Mouse (Mus musculus): Measurements from ENCODE around the gene Cct3. TPM values are rescaled to one million over a fixed set of nuclear protein-coding genes. Genes with fewer than 3 reads are reported as not detected.

The Cct3 gene
- polyA plus RNA-seq, 1 experiment = 13.6 TPM

DNA sequence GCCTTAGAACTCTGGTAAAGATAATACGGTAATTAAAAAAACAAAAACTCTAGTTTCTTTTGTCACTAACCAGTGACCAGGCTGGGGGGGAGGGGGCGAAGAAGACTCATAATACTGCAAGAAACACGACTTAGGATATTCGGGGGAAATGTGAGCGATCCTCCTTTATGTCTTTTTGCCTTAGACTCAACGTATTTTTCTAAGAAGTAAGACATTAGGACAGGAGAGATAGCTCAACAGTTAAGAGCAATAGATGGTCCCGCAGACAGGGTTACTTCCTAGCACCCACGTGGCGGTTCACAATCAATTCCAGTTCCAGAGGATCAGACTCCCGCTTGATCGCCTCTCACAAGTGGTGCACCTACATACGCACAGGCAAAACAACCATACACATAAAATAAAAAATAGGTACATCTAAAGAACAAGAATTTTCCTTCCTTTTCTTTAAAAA, 781 bp upstream of the Cct3 start:
- TF ChIP-seq GATA1 (IDR thresholded peaks at IDR 0.05; ENCODE audit: low read length) = no peak

DNA sequence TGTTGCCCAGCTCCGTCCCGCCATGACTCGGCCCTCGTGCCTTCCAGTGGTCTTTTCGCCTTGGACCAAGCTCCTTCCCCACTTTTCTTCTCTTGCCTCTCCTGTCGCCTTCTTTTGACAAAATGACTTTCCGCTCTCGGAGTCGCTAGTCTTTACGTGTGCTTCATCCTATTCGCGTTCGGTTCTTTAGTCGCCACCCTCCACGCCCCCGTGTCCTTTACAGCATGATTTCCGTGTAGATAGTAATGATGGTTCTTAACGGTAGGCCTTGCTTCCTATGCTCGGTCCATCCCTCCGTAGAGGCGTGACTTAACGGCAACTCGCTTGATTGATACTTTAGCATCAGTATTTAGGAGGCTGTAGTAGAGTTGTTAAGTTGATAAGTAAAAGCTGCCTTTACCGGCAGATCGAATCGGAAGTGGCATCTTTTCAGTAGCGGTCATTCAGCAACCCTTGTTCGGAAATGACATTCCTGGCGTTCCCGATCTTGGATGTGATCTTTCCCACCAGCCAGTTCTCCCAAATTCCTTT, 470 bp downstream of the Cct3 start:
- TF ChIP-seq GATA1 (IDR thresholded peaks at IDR 0.05; ENCODE audit: low read length) = no peak

DNA sequence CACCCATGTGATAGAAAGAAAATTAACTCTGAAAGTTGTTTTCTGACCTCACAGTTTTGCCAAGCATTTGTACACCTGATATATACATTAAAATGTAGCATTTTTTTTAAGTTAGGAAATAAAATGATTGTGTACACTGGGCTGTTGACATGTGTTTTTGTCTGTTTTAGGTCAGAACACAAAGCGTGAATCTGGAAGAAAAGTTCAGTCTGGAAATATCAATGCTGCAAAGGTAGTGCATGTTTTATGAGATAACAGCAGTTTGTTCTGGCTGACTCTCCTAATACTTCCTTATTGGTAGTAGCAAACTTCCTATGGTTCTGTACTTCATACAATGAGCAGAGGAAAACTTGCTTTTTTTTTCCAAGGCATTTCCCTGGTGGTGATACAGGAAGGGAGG, 2.3 kb downstream of the Cct3 start:
- no peak for TF ChIP-seq GATA1 (IDR thresholded peaks at IDR 0.05; ENCODE audit: low read length)

DNA sequence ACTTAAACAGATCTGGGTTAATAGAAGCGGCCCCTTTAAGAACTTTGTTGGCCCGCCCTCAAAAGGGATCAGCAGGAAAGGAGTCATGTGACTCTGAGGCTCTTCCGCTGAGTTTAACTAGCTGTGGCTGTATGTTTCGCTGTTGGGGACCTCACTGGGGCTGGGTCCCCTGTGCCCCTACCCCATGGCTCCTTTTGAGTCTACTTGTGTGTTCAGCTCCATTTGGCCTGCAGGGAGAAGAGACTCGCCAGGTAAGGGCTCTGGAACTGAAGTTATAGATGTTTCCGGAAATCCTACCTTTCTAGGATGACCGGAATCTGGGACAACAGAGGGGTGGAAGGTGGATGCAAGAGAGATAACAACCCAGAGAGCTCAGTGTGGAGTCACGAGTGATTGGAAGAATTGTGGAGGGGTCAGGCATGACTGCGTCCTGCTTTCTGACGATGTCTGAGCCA, 28.1 kb downstream of the Cct3 start, which contains the start of gene Glmp:
Gene Glmp, plus strand, starts transcription at position 73 of the 455 bp plus-strand sequence.
- no peak for TF ChIP-seq GATA1 (IDR thresholded peaks at IDR 0.05; ENCODE audit: low read length)

DNA sequence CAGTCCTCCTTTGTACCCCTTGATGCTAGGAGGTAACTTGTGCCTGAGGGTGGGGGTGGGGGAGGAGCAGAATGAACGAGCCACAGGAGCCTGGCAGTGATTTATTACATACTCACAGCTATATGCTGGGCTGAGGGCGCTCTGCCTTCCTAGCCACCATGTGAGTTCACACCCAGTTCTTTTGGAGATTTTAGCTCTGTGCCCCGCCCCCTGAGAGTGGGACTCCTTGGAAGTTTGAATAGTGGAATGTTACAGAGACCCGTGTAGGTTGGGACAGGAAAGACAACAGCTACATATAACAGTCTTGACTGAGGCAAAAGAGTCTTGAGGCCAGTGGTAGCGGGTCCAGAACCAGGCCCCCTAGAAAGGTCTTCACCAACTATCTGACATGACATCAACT, 32.0 kb downstream of the Cct3 start:
- TF ChIP-seq GATA1 (IDR thresholded peaks at IDR 0.05; ENCODE audit: low read length) = no peak

DNA sequence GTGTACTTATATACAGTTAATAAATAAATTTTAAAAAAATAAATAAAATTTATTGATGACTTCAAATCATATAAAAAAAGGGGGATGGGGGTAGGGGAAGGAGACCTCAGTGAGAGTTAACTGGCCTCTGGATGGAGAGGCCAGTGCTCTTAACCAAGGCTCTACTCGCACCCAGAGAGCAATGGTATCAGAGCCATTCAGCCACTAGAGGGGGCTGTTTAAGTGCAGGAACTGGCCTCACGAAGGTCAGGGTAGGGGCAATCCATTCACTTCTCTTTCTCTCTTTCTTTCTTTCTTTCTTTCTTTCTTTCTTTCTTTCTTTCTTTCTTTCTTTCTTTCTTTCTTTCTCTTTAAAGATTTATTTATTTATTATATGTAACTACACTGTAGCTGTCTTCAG, 34.4 kb downstream of the Cct3 start:
- TF ChIP-seq GATA1 (IDR thresholded peaks at IDR 0.05; ENCODE audit: low read length) = no peak

DNA sequence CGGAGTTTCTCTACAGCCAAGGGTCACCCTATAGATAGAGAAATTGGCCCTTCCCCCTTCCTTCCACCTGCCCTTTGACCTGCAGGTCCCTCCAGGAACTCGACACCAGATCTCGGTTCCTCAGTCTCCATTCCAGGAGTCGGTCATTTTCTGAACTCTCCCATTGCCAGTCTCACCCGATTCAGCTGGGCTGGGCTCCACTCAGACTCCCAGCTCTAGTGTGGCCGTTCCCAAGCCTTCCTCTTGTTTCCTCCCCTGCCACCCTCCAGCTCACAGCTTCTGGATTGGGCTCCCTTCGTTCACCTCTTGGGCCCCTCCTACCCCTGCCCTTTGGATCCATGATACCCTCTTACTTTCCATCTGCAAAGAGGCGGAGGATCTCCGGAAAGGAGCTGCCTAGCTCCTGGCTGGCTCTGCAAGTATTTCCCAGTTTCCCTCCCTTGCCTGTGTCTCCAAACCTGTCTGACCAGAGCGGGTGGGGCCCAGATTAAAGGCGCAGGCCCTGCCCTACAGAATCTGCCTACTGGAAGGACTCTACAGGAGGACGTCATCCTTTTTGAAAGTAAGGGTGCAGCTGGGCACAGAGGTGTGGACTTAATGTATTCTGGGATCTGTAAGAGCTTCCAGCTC, 37.2 kb downstream of the Cct3 start:
- TF ChIP-seq GATA1 (IDR thresholded peaks at IDR 0.05; ENCODE audit: low read length) = no peak

DNA sequence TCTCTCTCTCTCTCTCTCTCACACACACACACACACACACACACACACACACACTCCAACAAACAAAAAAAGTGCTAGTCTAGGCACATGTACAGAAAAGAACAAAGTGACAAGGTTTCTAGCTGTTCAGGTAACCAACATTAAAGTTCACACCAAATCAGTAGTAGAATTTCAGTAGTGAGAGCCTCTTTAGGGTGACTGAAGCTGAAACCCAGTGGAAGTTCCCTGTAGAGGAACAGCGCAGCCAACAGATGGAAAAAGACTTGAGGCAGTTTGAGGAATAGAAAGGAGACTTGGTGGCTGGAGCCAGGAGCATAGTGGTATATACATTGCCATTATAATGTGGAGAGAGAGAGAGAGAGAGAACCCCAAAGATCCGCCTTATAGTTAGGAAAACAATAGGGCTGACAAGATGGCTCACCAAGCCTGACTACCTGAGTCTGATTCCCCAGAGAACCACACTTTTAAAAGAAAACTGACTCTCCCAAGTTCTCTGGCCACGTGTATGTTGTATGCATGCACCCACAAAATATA, 38.1 kb downstream of the Cct3 start:
- TF ChIP-seq GATA1 (IDR thresholded peaks at IDR 0.05; ENCODE audit: low read length) = no peak

DNA sequence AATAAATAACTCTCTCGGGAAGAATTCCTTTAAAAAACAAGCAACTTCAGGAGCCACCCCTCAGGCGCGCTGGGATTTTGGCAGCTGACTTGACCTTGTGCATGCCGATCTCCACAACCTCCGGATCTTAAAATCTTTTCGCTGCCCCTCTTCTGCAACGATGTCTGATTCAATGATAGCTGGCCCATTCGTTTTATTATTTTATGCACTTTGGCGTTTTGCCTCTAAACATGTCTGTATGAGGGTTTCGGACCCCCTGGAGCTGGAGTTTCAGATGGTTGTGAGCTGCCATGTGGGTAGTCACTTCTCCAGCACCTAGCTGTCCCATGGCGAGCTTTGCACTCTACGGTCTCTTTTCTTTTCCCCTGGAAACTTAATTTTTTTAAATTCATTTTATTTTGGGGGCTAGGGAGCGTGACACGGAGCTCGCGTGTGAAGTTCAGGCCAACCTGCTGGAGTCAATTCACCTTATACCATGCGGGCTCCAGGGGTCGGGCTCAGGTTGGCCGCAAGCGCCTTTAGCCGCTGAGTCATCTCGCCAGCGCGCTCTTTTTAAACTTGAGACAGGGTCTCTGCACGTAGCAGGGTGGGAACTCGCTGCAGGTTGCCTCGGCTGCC, 38.6 kb downstream of the Cct3 start:
- no peak for TF ChIP-seq GATA1 (IDR thresholded peaks at IDR 0.05; ENCODE audit: low read length)

DNA sequence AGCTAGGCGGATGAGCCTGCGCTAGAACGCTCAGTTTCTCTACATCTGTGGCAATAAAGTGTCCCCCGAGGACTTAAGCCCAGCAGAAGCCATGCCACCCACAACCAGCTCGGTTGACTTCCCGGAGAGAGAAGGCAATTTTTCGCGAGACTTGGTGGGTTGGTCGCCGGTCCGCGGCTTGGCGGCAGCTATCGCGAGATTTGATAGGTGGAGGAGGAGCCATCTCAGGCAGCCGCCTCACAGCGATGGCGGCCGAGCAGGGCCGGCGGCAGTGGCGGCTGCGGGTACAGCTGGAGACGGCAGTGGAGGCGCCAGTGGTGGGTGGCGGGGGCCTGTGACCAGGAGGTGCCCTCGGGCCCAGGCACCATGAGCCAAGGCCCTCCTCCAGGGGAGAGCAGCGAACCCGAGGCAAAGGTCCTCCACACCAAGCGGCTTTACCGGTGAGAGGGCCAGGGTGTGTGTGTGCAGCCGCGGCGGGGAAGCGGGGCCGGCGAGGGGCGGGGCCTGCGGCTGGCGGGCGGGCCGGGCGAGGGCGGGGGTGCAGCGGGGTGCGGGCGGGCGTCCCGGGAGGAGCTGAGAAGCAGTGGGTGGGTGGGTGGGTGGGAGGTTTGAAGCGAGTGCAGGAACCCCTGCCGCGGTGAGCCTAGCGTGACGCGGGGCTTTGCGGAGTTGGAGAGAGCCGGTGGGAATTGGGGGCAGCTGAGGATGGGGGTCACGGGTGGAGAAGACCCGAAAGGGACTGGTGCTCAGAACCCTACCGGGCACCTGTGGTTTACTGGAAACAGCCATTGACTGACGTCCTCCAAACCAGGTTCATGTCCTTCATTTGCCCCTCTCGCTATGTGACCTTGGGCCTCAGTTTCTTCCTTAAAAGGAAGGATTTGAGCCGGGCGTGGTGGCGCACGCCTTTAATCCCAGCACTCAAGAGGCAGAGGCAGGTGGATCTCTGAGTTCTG, 39.4 kb downstream of the Cct3 start, which contains the start of the genes Tmem79 and Smg5:
Gene Tmem79, minus strand, starts transcription at position 91 of the 956 bp plus-strand sequence.
Gene Smg5, plus strand, starts transcription at position 203 of the 956 bp plus-strand sequence.
- TF ChIP-seq GATA1 (IDR thresholded peaks at IDR 0.05; ENCODE audit: low read length) = no peak

DNA sequence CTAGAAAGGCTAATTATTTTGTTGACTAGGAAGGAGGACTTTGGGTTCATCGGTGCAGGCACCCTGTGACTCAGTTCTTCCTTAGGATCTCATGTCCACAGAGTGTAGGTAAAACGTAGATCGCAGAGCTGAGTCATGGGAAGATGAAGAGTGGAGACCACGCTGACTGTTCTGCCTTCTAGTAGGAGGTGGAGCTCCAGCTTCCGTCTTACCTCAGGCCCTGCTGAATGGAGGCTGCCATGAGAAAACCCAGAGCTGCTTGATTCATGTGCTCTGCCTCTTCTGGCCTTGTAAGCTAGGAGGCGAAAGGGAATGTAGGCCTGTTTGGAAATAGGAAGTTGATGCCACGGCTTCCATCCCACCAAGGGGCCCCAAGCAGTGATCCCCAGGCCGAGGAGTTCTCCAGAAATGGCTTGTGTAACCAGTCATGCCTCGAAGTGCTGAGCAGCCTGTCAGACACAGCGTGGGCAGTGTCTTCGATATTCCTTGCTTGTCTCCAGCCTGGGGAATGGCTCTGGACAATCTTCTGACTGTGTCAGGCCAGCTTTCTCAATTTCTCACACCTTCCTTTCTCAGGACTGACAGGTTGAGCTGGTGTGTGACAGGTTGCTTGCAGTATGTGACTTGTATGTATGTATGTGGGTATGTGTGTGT, 40.6 kb downstream of the Cct3 start:
- no peak for TF ChIP-seq GATA1 (IDR thresholded peaks at IDR 0.05; ENCODE audit: low read length)

DNA sequence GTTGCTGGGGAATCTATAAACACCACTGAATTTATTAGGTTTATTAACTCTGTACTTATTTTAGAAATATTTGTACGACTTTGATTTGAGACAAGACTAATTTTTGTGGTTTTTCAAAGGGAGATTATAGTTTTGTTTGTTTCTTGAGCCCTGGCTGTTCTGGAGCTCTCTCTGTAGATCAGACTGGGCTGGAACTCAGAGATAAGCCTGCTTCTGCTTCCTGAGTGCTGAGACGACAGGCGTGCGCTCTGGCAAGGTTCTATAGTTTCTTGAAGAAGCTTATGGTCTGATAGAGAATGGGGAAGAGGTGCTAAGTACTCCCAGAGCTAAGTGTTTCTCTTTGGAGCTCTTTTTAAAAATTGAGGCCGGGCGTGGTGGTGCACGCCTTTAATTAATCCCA, 41.4 kb downstream of the Cct3 start:
- no peak for TF ChIP-seq GATA1 (IDR thresholded peaks at IDR 0.05; ENCODE audit: low read length)

DNA sequence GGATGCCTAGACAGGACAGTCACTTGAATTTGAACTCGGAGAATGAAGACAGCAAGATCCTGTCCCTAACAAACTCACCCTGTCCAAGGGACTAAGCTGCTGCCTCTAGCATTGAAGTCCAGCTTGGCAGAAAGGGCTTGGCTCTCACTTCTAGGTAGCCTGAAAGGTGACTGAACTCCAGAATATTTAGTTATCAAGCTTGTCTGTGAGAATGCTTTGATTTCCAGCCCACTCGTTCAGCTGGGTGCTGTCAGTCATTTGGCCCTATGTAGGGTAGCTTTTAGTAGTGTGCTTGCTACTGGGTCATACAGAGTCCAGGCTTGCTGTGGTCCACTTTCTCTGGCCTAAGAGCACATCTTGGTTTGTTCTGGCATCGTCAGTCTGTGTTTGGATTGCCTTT, 42.1 kb downstream of the Cct3 start:
- TF ChIP-seq GATA1 (IDR thresholded peaks at IDR 0.05; ENCODE audit: low read length) = no peak

DNA sequence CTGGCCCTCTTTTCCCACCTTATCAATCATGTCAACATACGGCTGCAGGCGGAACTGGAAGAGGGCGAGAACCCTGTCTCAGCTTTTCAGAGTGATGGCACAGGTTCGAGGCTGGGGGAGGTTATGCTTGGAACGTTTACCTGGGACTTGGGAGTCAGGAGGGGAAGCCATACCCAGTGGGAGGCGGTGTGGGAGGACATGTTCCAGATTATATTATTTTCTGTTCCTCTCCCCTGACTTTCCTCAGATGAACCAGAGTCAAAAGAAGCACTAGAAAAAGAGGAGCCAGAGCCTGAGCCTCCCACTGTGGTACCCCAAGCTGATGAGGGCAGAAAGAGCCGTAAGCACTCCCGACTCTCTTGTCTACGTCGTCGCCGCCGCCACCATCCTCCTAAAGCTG, 53.8 kb downstream of the Cct3 start:
- TF ChIP-seq GATA1 (IDR thresholded peaks at IDR 0.05; ENCODE audit: low read length) = no peak

DNA sequence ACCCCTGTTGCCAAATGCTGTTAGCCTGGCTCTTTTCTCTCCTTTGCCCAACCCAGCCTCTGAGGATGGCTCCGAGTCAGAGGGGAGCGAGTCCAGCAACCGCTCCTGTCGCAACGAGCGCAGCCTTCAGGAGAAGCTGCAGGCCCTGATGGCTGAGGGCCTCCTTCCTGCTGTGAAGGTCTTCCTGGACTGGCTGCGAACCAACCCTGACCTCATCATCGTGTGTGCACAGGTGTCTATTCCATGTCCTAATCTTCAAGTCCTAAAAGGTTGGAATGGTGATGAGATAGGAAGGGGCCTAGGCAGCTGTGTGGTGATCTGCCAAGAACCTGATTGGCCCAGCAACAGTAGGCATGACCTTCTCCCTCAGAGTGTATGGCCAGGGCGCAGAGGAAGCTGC, 56.0 kb downstream of the Cct3 start:
- no peak for TF ChIP-seq GATA1 (IDR thresholded peaks at IDR 0.05; ENCODE audit: low read length)
